Mouse (Mus musculus) gastrocnemius, adult 18-20 months (tissue): ENCODE data around the gene Dbn1. TPM values are rescaled to one million over a fixed set of nuclear protein-coding genes. Genes with fewer than 3 reads are reported as not detected.
A peak's percentile ranks its signal among the peaks of the same experiment; 100 is the strongest.

Experiments
- DNase-seq: peaks from one replicate; pipeline ENCODE4 v3.0.0; 2021; ENCODE audit warnings: low spot score
- long read RNA-seq, 2 experiments: library from polyadenylated mRNA; stranded (forward); transcript quantifications; one replicate each; pipeline ENCODE4 v2.0.0; 2021
- total RNA-seq, 2 experiments: library from RNA; stranded (reverse); gene quantifications; 2 replicates each; pipeline ENCODE4 v1.2.3; 2021

Gene Dbn1
- total RNA-seq, result 1 to 10 TPM; 4.0 to 6.2 TPM
- long read RNA-seq, experiment 1, partial matches to known transcripts, result 0 of 7 reads
- long read RNA-seq, experiment 1, other reads (novel, unspliced or antisense), result 2 of 7 reads
- long read RNA-seq, experiment 2, partial matches to known transcripts, result 1 of 3 reads
- long read RNA-seq, experiment 2, other reads (novel, unspliced or antisense), result 1 of 3 reads

GRCm38 (mm10) chr13:55487578-55488498 is at the start of gene Dbn1:
Dbn1 (minus strand) TSS chr13:55488111.
- DNase-seq, result no peak

GRCm38 (mm10) chr13:55536194-55537175 is 48.6 kb upstream of the Dbn1 start, which contains the start of gene Ddx41:
Ddx41 (minus strand) TSS chr13:55536658.
- DNase-seq, result peak; percentile 99

GRCm38 (mm10) chr13:55535796-55536193 is 47.9 kb upstream of the Dbn1 start:
- no peak for DNase-seq

- DNase-seq, result no peak
These were observed 47.3 kb upstream of the Dbn1 start for GRCm38 (mm10) chr13:55535191-55535590.

GRCm38 (mm10) chr13:55529198-55529915 is 41.4 kb upstream of the Dbn1 start, which contains the start of gene Dok3:
Dok3 (minus strand) TSS chr13:55529296.
- DNase-seq, result no peak

- DNase-seq, result no peak
These were observed 40.2 kb upstream of the Dbn1 start for GRCm38 (mm10) chr13:55527834-55528772.

GRCm38 (mm10) chr13:55527212-55527611 is 39.3 kb upstream of the Dbn1 start:
- DNase-seq, result no peak

GRCm38 (mm10) chr13:55525733-55526553 is 38.0 kb upstream of the Dbn1 start:
- DNase-seq, result no peak

- DNase-seq, result no peak
These were observed 36.2 kb upstream of the Dbn1 start for GRCm38 (mm10) chr13:55523951-55524600.

GRCm38 (mm10) chr13:55523278-55523677 is 35.4 kb upstream of the Dbn1 start:
- no peak for DNase-seq

- DNase-seq, result no peak
These were observed 34.8 kb upstream of the Dbn1 start for GRCm38 (mm10) chr13:55522730-55523129.

- no peak for DNase-seq
These were observed 31.7 kb upstream of the Dbn1 start for GRCm38 (mm10) chr13:55519606-55520005.

- peak; percentile 87 for DNase-seq
These were observed 29.0 kb upstream of the Dbn1 start for GRCm38 (mm10) chr13:55516955-55517354.

GRCm38 (mm10) chr13:55513828-55514227 is 25.9 kb upstream of the Dbn1 start:
- no peak for DNase-seq

- peak; percentile 94 for DNase-seq
These were observed 25.3 kb upstream of the Dbn1 start, which contains the start of gene Pdlim7 for GRCm38 (mm10) chr13:55513111-55513748. Pdlim7 (minus strand) TSS chr13:55513676.

GRCm38 (mm10) chr13:55512379-55513031 is 24.6 kb upstream of the Dbn1 start:
- DNase-seq, result peak; percentile 77

GRCm38 (mm10) chr13:55511492-55511861 is 23.6 kb upstream of the Dbn1 start:
- no peak for DNase-seq
